In genomic region chr8:30152921-30153320, GRCm38 (mm10) we compare ENCODE assay signal across 12 mouse cellular contexts.
"Had no signal": no experiment of that assay in that cellular context is flagged by ENCODE, and none has a peak within 500 bp of the region (broad histone marks: within the 10 kb centered on the region; RNA-seq: fewer than 3 reads in every experiment).

No protein-coding gene starts in this region.

- H3K4me3 ChIP-seq: kidney, embryonic 15.5 days; left cerebral cortex, adult 2 months; limb, embryonic 10.5 days; liver, embryonic 15.5 days; midbrain, embryonic 12.5 days had no signal

- H3K27ac ChIP-seq: kidney, embryonic 15.5 days; left cerebral cortex, adult 2 months; limb, embryonic 10.5 days; liver, embryonic 15.5 days; midbrain, embryonic 12.5 days had no signal

- H3K4me2 ChIP-seq: kidney, embryonic 15.5 days; liver, embryonic 11.5 days; liver, embryonic 15.5 days; midbrain, embryonic 12.5 days had no signal

- H3K4me1 ChIP-seq: kidney, embryonic 15.5 days; limb, embryonic 10.5 days; liver, embryonic 15.5 days; midbrain, embryonic 12.5 days had no signal

- ATAC-seq: lung, postnatal 0 days had no signal

- H3K9me3 ChIP-seq: kidney, embryonic 15.5 days; limb, embryonic 10.5 days; liver, embryonic 15.5 days; midbrain, embryonic 12.5 days had no signal

- H3K9ac ChIP-seq: kidney, embryonic 15.5 days; liver, embryonic 15.5 days; midbrain, embryonic 12.5 days had no signal

- H3K27me3 ChIP-seq: kidney, embryonic 15.5 days; liver, embryonic 15.5 days; midbrain, embryonic 12.5 days had no signal

- DNase-seq: kidney, adult 2 months; kidney, postnatal 14 days; lung, adult 2 months; lung, postnatal 4 days; thymus, postnatal 36 days had no signal

- H3K36me3 ChIP-seq: kidney, embryonic 15.5 days; limb, embryonic 10.5 days; liver, embryonic 15.5 days; midbrain, embryonic 12.5 days had no signal
